Mouse (Mus musculus): ENCODE measurements around the gene Helz.

- TF ChIP-seq CTCF (IDR thresholded peaks at IDR 0.05; ENCODE audit: borderline replicate concordance, extremely low read depth, insufficient read depth, insufficient read length), result no peak
- no peak for TF ChIP-seq POLR2A (IDR thresholded peaks at IDR 0.05; ENCODE audit: borderline replicate concordance, extremely low read depth, insufficient read depth, insufficient read length, poor library complexity, severe bottlenecking)
Measured at GRCm38 (mm10) chr11:107691569-107691968, 143.8 kb downstream of the Helz start.

All from brain, embryonic 14.5 days (tissue).